Mouse (Mus musculus) gastrocnemius, postnatal 25 days (tissue): ENCODE measurements around the gene Rad51b. TPM values are rescaled to one million over a fixed set of nuclear protein-coding genes. Genes with fewer than 3 reads are reported as not detected.

ENCODE experiments used
- DNase-seq: peaks from one replicate; pipeline ENCODE4 v3.0.0; 2022
- total RNA-seq, 2 experiments: library from RNA; stranded (reverse); gene quantifications; 1 replicate in 1 of 2; 2 replicates in 1 of 2; pipeline ENCODE4 v1.2.3; 2021

Rad51b gene
- total RNA-seq, 2 experiments from 2014 or later, result 0.13 TPM; not detected in 1

- peak; percentile 20 for DNase-seq
Measured at GRCm38 (mm10) chr12:79579018-79579585, 282.0 kb downstream of the Rad51b start.

- no peak for DNase-seq
Measured at GRCm38 (mm10) chr12:79579837-79580236, 282.8 kb downstream of the Rad51b start.

- DNase-seq, result no peak
Measured at GRCm38 (mm10) chr12:79584556-79585307, 287.6 kb downstream of the Rad51b start.

- no peak for DNase-seq
Measured at GRCm38 (mm10) chr12:79585336-79585735, 288.3 kb downstream of the Rad51b start.

- DNase-seq, result no peak
Measured at GRCm38 (mm10) chr12:79588831-79589230, 291.7 kb downstream of the Rad51b start.

GRCm38 (mm10) chr12:79592206-79592605 lies 295.1 kb downstream of the Rad51b start:
- no peak for DNase-seq

GRCm38 (mm10) chr12:79596842-79597241 lies 299.8 kb downstream of the Rad51b start:
- DNase-seq, result no peak

GRCm38 (mm10) chr12:79597351-79597750 lies 300.3 kb downstream of the Rad51b start:
- no peak for DNase-seq

GRCm38 (mm10) chr12:79597786-79598185 lies 300.7 kb downstream of the Rad51b start:
- DNase-seq, result no peak

GRCm38 (mm10) chr12:79598496-79598895 lies 301.4 kb downstream of the Rad51b start:
- no peak for DNase-seq

GRCm38 (mm10) chr12:79598901-79599300 lies 301.8 kb downstream of the Rad51b start:
- DNase-seq, result no peak

GRCm38 (mm10) chr12:79600149-79600769 lies 303.2 kb downstream of the Rad51b start:
- peak; percentile 73 for DNase-seq

- DNase-seq, result no peak
Measured at GRCm38 (mm10) chr12:79602641-79603040, 305.6 kb downstream of the Rad51b start.

- no peak for DNase-seq
Measured at GRCm38 (mm10) chr12:79604850-79605249, 307.8 kb downstream of the Rad51b start.

- peak; percentile 77 for DNase-seq
Measured at GRCm38 (mm10) chr12:79606197-79606631, 309.1 kb downstream of the Rad51b start.

GRCm38 (mm10) chr12:79609399-79610010 lies 312.4 kb downstream of the Rad51b start:
- DNase-seq, result no peak

- DNase-seq, result no peak
Measured at GRCm38 (mm10) chr12:79610511-79611103, 313.5 kb downstream of the Rad51b start.

GRCm38 (mm10) chr12:79611665-79612064 lies 314.6 kb downstream of the Rad51b start:
- no peak for DNase-seq

- DNase-seq, result peak; percentile 87
Measured at GRCm38 (mm10) chr12:79612334-79613060, 315.4 kb downstream of the Rad51b start.

GRCm38 (mm10) chr12:79613061-79613788 lies 316.1 kb downstream of the Rad51b start:
- no peak for DNase-seq
